Mouse (Mus musculus) urinary bladder, postnatal 25 days (tissue): ENCODE data around the gene Svs1.
"Not testable (repeated sequence)": the region's sequence is repeated elsewhere in the genome, so short reads cannot be mapped to it uniquely, and the experiment has no call there.

Experiments used
- DNase-seq: peaks from one replicate; pipeline ENCODE4 v3.0.0; 2022; ENCODE audit warnings: low spot score

The Svs1 gene

DNA sequence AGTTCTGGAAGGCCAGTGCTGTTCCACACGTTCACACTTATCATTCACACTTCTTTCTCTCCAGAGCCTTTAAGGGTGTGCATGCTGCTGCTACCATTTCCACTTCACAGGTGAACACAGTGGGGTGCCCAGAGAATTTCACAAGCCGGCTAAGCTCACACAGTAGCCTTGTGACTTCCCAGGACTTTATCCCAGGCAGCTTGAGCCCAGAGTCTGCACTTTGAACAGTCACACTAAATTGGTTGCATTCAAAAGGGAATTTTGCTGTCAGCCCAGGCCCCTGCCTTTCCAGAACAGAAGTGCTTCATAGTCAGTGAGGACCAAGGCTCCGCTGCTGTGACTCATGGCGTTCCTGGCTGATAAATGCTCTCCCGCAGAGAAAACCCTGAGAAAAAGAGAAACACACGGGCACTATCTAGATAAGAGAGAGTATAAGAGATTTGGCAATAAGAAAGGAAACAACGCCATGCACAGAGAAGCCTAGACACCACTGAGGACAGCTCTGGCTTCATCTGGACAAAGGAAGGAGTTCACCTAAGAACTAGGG is at the start of gene Svs1:
TSS of gene Svs1 (plus strand) at position 418 of the 547 bp plus-strand sequence.
- no peak for DNase-seq

DNA sequence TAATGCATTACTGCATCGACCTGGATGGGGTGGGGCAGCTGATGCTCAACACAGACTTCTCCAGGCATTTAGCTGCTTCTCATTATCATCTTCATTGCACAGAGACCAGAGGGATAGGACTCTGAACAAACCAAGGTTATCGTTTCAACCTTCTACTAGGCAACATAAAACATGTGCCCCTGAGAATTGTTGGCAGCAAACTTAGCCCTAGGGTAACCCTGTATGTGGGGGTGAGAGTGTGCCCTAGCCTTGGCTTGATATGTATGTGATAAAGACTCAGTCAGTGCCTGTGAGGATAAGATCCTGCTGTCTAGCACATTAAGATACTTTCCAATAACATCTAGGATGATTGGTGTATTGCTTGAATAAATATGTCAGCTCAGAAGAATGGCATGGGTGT is 37.1 kb upstream of the Svs1 start:
- DNase-seq: no peak

DNA sequence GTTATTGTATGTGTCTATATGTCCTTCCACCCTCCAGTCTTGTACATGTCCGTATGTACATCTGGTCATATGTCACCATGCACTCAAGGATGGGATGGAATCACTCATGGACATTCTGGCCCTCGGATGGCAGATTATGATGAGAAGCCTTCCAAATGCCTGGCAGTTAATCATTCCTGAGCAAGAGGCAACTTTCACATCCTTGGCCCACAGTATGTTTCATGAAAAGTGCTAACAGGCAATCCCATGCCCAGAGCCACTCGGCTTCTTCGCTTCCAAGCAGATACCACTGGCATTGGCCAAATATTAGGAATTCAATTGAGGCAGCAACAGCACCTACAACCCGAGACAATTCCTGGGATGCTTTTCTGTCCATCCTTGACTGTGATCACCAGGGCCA is 36.0 kb upstream of the Svs1 start:
- DNase-seq: no peak

DNA sequence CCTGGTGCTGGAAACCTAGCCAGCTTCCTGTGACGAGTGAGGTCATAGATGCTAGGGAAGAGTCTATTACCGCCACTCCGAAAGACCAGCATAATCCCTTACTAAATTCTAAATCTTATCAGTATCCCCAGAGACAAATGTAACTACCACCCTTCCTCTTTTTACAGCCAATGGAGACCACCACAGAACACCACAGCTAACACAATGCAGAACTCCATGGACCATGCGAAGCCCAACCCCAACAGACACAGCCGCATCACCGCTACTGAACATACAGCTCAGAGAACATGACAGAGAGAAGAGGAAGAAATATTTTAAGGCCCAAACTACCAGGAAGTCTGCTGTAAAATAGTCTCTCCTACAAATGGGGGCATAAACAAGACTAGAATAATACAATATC is 35.0 kb upstream of the Svs1 start:
- no peak for DNase-seq

DNA sequence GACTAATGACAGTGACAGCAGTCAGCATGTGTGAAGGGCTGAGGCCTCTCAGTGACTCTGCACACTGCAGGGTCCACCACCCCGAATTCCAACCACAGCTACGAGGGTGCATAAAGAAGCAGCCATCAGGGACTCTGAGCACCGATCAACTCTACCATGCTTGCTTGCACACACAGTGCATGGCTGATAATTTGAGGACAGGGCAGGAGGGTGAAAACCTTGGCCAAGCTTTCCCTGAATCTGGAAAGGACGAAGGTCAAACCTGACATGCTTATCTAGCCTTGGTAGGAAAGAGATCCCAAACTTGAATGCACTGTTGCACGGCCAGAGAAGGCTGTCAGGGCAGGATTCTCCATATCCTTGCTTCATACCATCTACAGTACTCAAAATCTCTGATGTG is 33.4 kb upstream of the Svs1 start:
- no peak for DNase-seq

DNA sequence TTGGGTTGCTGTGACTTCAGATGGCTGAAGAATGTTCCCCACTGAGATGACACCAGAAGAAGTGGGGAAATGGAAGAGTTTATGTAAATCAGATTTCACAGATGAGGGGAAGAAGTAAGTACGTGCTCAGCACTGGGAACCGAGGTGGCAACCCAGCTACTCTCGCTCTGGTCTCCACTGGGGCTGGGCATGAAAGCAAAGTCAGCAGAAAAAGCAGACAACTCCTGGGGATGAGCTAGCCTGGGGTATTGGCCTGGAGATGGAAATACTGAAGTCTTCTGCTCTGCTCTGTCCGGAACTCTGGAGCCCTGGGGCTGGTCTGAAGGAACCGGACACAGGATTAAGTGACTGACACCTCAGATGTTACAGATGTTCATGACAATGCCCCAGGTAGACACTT is 32.5 kb upstream of the Svs1 start:
- no peak for DNase-seq

DNA sequence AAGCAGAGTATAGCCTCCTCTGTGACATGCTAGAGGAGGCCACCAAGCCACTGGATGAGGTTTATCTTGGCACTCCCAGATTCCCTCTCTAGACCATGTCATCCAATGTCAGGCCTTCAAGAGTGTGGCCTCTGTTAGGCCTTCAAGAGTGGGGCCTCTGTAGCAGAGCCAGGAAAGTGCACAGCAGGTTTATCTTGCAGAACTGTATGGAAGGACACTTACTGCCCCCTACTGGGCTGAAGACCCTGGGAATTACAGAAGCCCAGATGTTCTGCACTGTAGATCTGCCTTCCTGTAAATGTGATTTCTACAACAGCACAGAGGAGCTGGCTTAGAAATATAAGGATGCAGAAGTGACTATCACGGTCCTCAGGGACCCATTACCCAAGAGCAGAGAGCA is 31.7 kb upstream of the Svs1 start:
- peak; percentile 54 for DNase-seq

DNA sequence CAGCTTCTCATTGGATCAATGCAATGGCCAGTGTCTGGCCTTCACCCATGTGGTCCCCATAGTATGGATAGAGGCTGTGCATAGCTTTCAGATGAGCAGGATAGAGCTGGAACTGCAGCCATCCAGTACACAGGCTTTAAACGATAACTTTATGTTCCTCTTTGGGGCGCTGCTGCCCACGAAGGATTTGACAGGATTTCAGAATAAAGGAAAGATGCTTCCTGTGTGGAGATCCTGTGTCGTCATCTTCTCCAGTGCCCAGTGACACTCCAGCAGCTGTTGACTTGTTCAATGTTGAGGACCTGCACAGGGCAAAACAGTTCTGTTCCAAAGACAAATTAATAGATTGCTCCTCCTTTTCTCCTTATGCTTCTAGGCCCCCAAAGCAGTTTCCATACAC is 29.9 kb upstream of the Svs1 start:
- no peak for DNase-seq

DNA sequence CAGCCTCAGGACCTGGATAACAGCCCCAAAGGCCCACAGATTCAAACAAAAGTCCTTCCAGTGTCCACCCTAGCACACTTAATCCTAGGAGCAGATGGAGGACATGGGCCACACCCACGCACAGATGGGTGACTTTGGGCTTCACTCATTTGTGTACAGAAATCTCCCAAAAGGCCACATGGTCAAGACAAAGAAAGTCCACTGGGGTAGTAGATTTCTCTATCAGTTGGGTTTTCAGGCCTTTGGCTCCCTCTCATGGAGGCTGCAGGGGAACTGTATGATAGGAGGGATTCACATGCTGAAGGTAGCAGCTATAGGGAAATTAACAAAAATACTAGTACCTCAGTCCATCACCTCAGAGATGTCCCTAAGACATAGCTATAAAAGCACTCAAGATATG is 28.6 kb upstream of the Svs1 start:
- no peak for DNase-seq

DNA sequence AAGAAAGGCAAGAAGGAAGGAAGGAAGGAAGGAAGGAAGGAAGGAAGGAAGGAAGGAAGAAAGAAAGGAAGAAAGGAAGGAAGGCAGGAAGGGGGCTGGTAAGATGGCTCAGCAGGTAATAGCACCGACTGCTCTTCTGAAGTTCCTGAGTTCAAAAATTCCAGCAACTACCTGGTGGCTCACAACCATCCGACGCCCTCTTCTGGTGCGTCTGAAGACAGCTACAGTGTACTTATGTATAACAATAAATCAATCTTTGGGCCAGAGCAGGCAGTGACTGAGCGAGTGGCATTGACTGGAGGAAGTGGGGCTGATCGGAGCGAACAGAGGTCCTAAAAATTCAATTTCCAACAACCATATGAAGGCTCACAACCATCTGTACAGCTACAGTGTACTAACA is 27.5 kb upstream of the Svs1 start:
- DNase-seq: not testable (repeated sequence)

DNA sequence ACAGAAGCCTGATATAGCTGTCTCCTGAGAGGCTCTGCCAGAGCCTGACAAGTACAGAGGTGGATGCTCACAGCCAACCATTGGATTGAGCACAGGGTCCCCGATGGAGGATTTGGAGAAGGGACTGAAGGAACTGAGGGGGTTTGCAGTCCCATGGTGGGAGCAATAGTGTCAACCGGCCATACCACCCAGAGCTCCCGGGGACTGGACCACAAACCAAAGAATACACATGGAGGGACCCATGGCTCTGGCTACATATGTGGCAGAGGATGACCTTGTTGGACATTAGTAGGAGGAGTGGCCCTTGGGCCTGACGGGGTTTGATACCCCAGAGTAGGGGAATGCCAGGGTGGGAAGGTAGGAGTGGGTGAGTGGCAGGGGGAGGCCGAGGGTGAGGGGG is 20.0 kb upstream of the Svs1 start:
- DNase-seq: not testable (repeated sequence)

DNA sequence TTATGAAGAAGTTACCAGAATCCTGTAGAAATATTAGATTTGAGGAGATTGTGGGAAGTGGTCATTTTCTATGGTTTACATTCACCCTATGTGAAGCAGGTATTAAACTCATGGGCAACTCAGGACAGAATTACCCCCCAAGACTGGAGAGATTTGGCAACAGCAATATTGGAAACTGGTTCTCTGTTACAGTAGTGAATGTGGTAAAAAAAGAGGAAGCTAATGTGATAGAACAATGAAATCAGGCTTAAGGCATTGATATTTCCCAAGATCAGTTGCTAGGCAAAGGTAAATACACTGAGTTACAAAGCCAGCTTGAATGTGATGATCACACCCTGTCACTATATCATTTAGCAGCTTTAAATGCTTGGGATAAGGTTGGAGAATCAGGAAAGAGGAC is 18.8 kb upstream of the Svs1 start:
- DNase-seq: no peak

DNA sequence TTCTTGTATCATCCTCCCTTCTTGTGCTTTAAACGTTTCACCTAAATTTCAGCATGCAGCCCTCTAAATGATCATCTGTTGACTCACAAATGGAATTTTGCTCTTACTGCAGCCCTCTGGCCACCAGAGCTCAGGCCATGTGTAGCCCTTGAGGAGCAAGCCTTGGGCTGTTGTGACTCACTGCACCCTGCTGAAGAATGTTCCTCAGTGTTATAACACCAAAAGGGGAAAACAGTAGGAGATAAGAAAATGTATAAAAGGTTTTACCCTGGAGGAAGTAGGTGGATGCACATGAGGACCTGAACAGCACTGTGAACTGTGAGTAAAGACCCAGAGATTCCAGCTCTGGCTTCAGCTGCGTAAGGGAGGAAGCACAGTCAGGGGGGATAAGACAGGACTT is 12.0 kb upstream of the Svs1 start, which contains the start of gene Doxl2:
TSS of gene Doxl2 (plus strand) at position 301 of the 400 bp plus-strand sequence.
- DNase-seq: no peak

DNA sequence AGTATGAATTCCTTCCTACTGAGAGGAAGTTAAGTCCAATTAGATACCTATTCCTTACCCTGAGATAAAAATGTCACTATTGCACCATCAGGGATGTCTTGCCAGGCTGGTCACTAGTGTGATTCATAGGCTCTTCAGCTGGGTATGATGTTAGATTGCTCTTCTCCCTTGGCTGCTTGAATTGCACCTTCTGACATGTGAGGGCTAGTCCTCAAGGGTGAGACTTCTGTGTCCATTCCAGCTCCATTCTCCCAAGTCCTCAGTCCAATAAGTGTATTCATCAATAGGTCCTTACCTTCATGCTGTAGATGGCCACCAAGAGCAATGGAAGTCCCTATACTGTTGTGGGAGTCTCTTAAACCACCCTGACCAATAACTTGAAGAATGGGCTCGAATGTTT is 7.0 kb upstream of the Svs1 start:
- DNase-seq: no peak

DNA sequence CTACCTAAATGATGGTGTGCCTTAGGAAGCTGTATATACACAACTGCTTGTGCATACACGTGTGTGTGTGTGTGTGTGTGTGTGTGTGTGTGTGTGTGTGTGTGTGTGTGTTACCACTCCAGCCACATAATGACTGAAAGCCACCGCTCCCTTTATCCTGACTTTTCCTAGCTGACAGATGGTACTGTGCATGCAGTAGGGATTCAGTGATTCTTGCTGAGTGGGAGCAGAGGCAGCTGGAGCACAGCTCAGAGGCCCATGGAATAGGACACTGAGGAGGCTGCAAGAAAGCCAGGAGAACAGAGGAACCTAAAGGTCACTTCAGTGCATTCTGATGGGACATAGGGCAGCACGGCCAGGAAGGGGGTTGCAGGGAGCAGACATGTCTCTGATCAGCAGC is 4.4 kb upstream of the Svs1 start:
- no peak for DNase-seq

DNA sequence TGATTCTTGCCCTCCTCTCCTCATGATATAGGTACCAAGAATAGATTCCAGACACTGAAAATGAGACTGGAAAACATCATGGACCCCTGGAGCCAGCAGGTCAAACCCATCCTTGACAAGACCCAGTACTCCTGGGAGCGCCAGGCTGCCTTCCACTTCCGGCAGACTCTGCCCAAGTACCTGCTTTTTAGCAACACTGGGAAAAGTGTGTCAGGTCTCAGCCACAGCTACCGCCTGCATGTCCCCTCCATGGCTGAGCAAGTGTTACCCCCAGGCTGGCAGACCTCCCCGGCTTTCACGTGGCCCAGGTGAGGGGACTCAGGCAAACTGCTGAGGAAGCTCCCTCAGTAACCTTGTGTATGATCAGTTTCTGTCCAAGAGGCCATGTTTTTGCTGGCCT is 3.3 kb downstream of the Svs1 start:
- no peak for DNase-seq

DNA sequence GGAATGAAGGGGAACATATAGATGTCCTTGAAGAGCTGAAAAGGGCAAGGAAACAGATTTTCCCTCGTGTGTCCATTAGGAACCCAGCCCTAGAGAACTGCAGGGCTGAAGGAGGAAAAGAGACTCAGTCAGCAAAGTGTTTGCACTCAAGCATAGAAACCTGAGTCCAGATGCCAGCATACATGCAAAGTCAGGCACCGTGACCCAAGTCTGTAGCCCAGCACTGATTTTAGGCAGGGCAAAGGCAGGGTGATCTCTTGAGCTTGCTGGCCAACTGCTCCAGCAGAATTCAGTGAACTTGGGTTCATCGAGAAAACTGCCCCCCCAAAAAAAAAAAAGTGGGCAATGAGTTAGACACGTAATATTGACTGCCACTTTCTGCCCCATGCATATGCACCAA is 5.3 kb downstream of the Svs1 start:
- no peak for DNase-seq

DNA sequence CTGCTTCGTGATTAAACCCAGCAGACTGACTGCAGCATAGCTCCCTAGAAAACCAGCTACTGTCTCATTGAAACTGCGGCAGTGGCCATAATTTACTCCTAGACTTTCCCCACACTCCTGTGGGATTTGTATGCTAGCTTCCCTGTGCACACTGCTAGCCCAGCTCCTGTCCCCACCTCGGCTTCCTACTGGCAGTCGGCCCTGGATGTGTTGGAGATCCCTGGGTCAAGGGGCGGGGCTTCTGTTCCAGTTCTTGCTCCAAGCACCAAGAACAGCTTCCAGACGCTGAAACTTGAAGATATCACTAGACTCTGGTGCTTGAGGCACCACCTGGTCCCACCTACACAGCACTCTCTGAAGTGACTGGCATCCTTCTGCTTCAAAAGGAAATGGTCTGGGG is 11.5 kb downstream of the Svs1 start:
- DNase-seq: no peak

DNA sequence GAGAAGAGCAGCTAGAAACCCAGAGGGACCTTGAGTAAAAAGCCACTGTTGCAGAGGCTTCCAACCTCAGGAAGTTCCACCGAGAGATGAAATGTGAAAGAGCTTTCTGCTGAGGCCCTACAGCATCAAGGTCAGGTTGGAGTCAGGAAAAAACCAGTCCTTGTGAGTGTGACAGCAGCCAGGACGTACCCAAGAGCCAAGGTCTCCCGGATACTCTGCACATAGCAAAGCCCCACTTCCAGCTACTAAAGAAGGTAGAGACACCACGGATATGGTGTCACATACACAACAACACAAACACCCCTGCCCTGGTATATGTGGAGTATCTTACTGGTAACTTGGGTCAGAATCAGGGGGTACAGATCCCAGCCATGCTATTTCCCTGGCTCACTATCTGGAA is 12.1 kb downstream of the Svs1 start:
- no peak for DNase-seq

DNA sequence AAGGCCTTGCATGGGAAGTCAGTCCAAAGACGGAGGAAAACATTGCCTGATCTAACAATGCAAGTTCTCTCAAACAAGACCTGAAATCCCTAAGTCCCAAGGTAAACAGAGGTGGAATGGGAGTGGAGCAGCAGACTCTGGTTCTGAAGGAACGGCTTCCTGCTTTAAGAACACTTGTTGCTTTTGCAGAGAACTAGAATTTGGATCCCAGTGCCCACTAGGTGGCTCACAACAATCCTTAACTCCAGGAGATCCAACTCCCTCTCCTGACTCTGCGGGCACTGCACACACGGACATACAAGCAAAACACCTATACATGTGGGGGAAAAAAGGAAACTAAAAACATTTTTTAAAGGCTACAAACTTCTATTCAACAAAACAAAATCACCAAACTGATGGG is 16.7 kb downstream of the Svs1 start:
- DNase-seq: no peak

DNA sequence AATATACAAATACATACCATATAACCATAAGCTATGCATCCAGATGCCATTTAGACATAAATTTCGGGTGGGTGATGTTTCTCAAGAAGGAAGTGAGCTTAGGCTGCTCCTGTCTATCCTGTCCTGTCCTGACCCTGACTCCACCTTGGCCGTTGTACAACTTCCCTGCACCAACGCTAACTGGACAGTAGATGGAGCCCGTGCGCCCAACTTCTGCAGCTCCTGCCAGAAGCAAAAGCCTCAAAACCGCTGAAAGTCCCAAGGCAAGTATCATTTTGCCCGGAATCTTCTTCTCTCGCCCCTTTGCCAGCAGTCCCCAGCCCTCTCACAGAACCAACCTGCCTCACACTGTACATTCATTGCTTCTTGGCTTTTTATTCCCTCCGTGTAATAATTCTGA is 21.3 kb downstream of the Svs1 start:
- DNase-seq: peak; percentile 52

DNA sequence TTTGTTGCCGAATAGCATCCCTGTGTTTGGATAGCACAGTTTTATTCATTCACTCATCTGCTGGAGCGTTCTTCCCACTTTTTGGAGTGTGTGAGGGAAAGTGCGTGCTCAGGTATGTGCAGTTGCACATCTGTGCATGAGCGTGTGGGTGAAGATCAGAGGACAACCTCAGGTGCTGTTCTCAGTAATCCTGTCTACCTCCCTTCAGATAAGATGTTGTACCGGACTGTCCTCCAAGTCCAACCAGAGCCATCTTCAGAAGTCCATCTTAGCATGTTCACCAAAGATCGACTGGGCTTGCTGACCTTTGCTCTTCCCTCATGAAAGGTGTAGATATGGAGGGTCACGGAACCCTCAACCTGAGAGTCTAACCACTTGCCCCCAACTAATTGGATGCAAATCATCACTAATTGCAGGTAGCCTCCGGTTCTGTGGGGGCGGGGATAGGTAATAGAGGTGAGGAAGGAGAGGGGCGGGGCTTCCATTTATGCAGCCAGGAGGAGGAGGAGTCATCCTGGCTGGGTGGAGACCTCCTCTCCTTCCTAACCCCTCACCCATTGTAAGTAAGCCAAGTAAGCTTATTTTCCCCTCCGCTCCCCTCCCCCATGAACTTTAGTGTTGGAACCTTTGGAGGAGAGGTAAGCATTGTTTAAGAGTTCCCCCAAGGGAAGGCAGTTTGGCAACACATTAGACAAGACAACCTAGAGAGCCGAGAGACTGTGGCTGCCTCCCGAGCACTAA is 21.9 kb downstream of the Svs1 start:
- DNase-seq: no peak

DNA sequence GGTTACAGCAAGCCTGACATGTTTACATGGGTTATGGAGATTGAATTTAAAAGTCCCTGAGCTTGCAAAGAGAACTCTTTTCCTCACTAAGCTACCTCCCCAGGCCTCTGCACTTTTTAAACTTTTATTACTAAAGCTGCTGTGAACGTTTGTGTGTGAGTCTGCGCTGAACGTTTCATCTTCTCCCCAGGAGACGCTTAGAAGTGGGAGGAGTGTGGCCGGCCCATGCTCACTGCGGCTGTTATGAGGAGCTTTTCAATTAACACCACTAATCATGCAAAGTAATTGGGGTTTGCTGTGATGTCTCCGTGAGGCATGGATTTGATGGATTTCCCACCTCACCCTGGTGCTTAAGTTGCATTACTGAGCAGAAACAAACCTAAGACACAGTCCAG is 22.5 kb downstream of the Svs1 start:
- no peak for DNase-seq

DNA sequence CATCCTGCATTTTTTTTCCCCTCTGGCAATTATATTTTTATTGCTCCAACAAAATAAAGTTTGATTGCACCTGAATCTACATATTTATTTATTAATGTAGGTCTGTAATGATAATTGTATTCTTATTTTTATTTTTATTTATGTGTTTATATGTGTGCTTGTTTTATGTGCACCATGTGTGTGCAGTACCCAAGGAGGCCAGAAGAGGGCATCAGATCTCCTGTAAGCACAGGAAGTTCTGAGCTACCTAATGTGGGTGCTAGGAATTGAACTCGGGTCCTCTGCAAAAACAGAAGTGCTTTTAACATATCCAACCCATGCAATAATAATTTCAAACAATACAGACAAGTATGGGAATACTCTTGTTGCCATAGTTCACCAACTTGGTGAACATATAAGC is 23.0 kb downstream of the Svs1 start:
- DNase-seq: no peak
